8 mouse cellular contexts compared by ENCODE assay signal in genomic region chr15:95906017-95906749, GRCm38 (mm10).
A peak's percentile ranks its signal among the peaks of the same experiment; 100 is the strongest.
DNase-seq lines count a peak whose midpoint lies in the region; ATAC-seq and TF ChIP-seq lines count a peak whose summit lies in the region.

No protein-coding gene starts in this region.

- no peaks in the 10 kb centered on the region; the same call in 1 of the 2 replicates for H3K79me2 ChIP-seq in heart, adult 2 months (replicated peaks; ENCODE audit: control insufficient read depth, insufficient read depth, low read length)

- 0 out of 2 replicates have a peak, but pooled peaks have one; percentile 17 for TF ChIP-seq POLR2A in heart, adult 2 months (IDR thresholded peaks at IDR 0.05; ENCODE audit: insufficient read depth, low read depth, low read length)

- H3K4me1 ChIP-seq in heart, adult 2 months (ENCODE audit: control insufficient read depth, insufficient read depth, low read length), result peaks cover 21% of the 10 kb centered on the region
- H3K4me1 ChIP-seq in heart, embryonic 10.5 days, result peaks cover 13% of the 10 kb centered on the region
- peaks cover 24% of the 10 kb centered on the region; the same call in 1 of the 2 replicates for H3K4me1 ChIP-seq in lung, postnatal 0 days (ENCODE audit: insufficient read depth, low read depth, low read length)
- H3K4me1 ChIP-seq in stomach, embryonic 15.5 days, result peaks cover 5% of the 10 kb centered on the region
- H3K4me1 ChIP-seq in hindbrain, embryonic 14.5 days (replicated peaks; ENCODE audit: control insufficient read depth, insufficient read depth, low read length), result peaks cover 6% of the 10 kb centered on the region; the same call in 1 of the 2 replicates

- peak; percentile 67 to 85 for DNase-seq in heart, adult 2 months
- no peak for DNase-seq in heart, embryonic 10.5 days (ENCODE audit: low spot score)
- DNase-seq in brain, adult 2 months (ENCODE audit: low read depth, low spot score), result peak; percentile 35
- DNase-seq in kidney, adult 11 months, result peak; percentile 65
- peak; percentile 89 for DNase-seq in lung, postnatal 0 days (ENCODE audit: low spot score)
- no peak for DNase-seq in testis, postnatal 10 days (ENCODE audit: low spot score)
- no peak for DNase-seq in hindbrain, embryonic 14.5 days (ENCODE audit: low spot score)

- H3K27me3 ChIP-seq in heart, adult 2 months (ENCODE audit: control insufficient read depth, insufficient read depth, low read length), result no peaks in the 10 kb centered on the region
- H3K27me3 ChIP-seq in heart, embryonic 10.5 days (ENCODE audit: insufficient read depth, poor library complexity, severe bottlenecking), result no peaks in the 10 kb centered on the region
- no peaks in the 10 kb centered on the region for H3K27me3 ChIP-seq in lung, postnatal 0 days (replicated peaks; ENCODE audit: insufficient read depth, low read length)
- no peaks in the 10 kb centered on the region for H3K27me3 ChIP-seq in stomach, embryonic 15.5 days (replicated peaks)
- H3K27me3 ChIP-seq in hindbrain, embryonic 14.5 days (ENCODE audit: control insufficient read depth, insufficient read depth, low read length), result no peaks in the 10 kb centered on the region

- TF ChIP-seq CTCF in heart, adult 2 months (IDR thresholded peaks at IDR 0.05), result no peak
- TF ChIP-seq CTCF in lung, postnatal 0 days (IDR thresholded peaks at IDR 0.05), result no peak

- peaks cover 7% of the 10 kb centered on the region for H3K36me3 ChIP-seq in heart, adult 2 months (ENCODE audit: control insufficient read depth, insufficient read depth, low read length)
- no peaks in the 10 kb centered on the region for H3K36me3 ChIP-seq in heart, embryonic 10.5 days
- no peaks in the 10 kb centered on the region for H3K36me3 ChIP-seq in lung, postnatal 0 days (ENCODE audit: insufficient read depth, low read length)
- H3K36me3 ChIP-seq in stomach, embryonic 15.5 days, result no peaks in the 10 kb centered on the region
- H3K36me3 ChIP-seq in hindbrain, embryonic 14.5 days (replicated peaks; ENCODE audit: control insufficient read depth, insufficient read depth), result no peaks in the 10 kb centered on the region

- H3K4me2 ChIP-seq in lung, postnatal 0 days (replicated peaks; ENCODE audit: low read depth, low read length), result no peak overlapping the region
- no peak overlapping the region for H3K4me2 ChIP-seq in stomach, embryonic 15.5 days
- no peak overlapping the region for H3K4me2 ChIP-seq in hindbrain, embryonic 14.5 days (replicated peaks)

- ATAC-seq in lung, postnatal 0 days, result peak; percentile 76
- peak; percentile 56; the same call in 1 of the 2 replicates for ATAC-seq in stomach, embryonic 15.5 days (ENCODE audit: insufficient read depth, low FRiP score, low read depth)
- no peak for ATAC-seq in hindbrain, embryonic 14.5 days (ENCODE audit: low FRiP score)

- TF ChIP-seq EP300 in heart, adult 2 months (IDR thresholded peaks at IDR 0.05; ENCODE audit: insufficient read depth, low read depth, low read length), result peak; percentile 98
- peak; percentile 83 for TF ChIP-seq EP300 in lung, postnatal 0 days (IDR thresholded peaks at IDR 0.05)

- H3K9ac ChIP-seq in heart, adult 2 months (ENCODE audit: low read depth, low read length), result no peak overlapping the region
- H3K9ac ChIP-seq in lung, postnatal 0 days (replicated peaks; ENCODE audit: low read depth), result no peak overlapping the region
- no peak overlapping the region for H3K9ac ChIP-seq in stomach, embryonic 15.5 days
- H3K9ac ChIP-seq in hindbrain, embryonic 14.5 days, result no peak overlapping the region

- intact Hi-C loops in heart, adult 2 months (cut with DNase I), result loop anchor here (1.0 kb wide), 3 partner anchors 26 to 115 kb away; no protein-coding TSS in a partner anchor

- H3K9me3 ChIP-seq in heart, embryonic 10.5 days, result no peaks in the 10 kb centered on the region
- H3K9me3 ChIP-seq in lung, postnatal 0 days (ENCODE audit: low read length), result no peaks in the 10 kb centered on the region
- H3K9me3 ChIP-seq in stomach, embryonic 15.5 days, result no peaks in the 10 kb centered on the region
- no peaks in the 10 kb centered on the region for H3K9me3 ChIP-seq in hindbrain, embryonic 14.5 days (ENCODE audit: control insufficient read depth, low read length)

- no peak overlapping the region for H3K4me3 ChIP-seq in heart, adult 2 months
- H3K4me3 ChIP-seq in heart, embryonic 10.5 days, result no peak overlapping the region
- H3K4me3 ChIP-seq in lung, postnatal 0 days (ENCODE audit: low read depth, low read length), result no peak overlapping the region
- H3K4me3 ChIP-seq in stomach, embryonic 15.5 days (replicated peaks), result no peak overlapping the region
- no peak overlapping the region for H3K4me3 ChIP-seq in hindbrain, embryonic 14.5 days (replicated peaks; ENCODE audit: low read length)

- peak overlapping the region; percentile 43; the same call in 1 of the 2 replicates for H3K27ac ChIP-seq in heart, adult 2 months
- H3K27ac ChIP-seq in heart, embryonic 10.5 days, result no peak overlapping the region
- H3K27ac ChIP-seq in lung, postnatal 0 days (ENCODE audit: low read length), result peak overlapping the region; percentile 75
- H3K27ac ChIP-seq in stomach, embryonic 15.5 days, result peak overlapping the region; percentile 63; the same call in 1 of the 2 replicates
- H3K27ac ChIP-seq in hindbrain, embryonic 14.5 days, result no peak overlapping the region

- 43% methylated on average over 7 of the region's 7 CpGs for WGBS in heart, adult 2 months
- 81% methylated on average over 7 of the region's 7 CpGs for WGBS in heart, embryonic 10.5 days
- 40% methylated on average over 7 of the region's 7 CpGs for WGBS in lung, postnatal 0 days
- 53% methylated on average over 7 of the region's 7 CpGs for WGBS in stomach, embryonic 15.5 days
- 61% methylated on average over 7 of the region's 7 CpGs for WGBS in hindbrain, embryonic 14.5 days

Comparison
In these comparisons a context has a peak if more than half of its experiments do, and no peak if none do; other contexts are left out.
1. DNase-seq: peak in heart, adult 2 months (2 of 2), brain, adult 2 months (single experiment), kidney, adult 11 months (single experiment) and lung, postnatal 0 days (single experiment); none in heart, embryonic 10.5 days (single experiment), testis, postnatal 10 days (single experiment) and hindbrain, embryonic 14.5 days (single experiment).
2. H3K27ac ChIP-seq: peak in heart, adult 2 months (single experiment), lung, postnatal 0 days (single experiment) and stomach, embryonic 15.5 days (single experiment); none in heart, embryonic 10.5 days (single experiment) and hindbrain, embryonic 14.5 days (single experiment).